Mouse (Mus musculus) myocyte (in vitro differentiated cells): ENCODE measurements around the gene Taf9. TPM values are rescaled to one million over a fixed set of nuclear protein-coding genes. Genes with fewer than 3 reads are reported as not detected.

ENCODE experiments used
- H3K27me3 ChIP-seq: one replicate; pipeline ENCODE4 v1.6.1; 2011; ENCODE audit not compliant: control insufficient read depth, insufficient read depth, insufficient read length
- H3K36me3 ChIP-seq: one replicate; pipeline ENCODE4 v1.6.1; 2011; ENCODE audit not compliant: control insufficient read depth, insufficient read depth
- H3K4me2 ChIP-seq: one replicate; pipeline ENCODE4 v1.6.1; 2011; ENCODE audit warnings: low read depth, control low read depth
- H3K4me3 ChIP-seq: one replicate; pipeline ENCODE4 v1.5.1; 2011; ENCODE audit warnings: mild to moderate bottlenecking, control low read depth, moderate library complexity
- H3K79me2 ChIP-seq: one replicate; pipeline ENCODE4 v1.6.1; 2011; ENCODE audit not compliant: control insufficient read depth, insufficient read depth
- H3ac ChIP-seq: one replicate; pipeline ENCODE4 v1.6.1; 2011; ENCODE audit not compliant: control insufficient read depth, insufficient read length
- CEBPB ChIP-seq: IDR thresholded peaks from 2 replicates; pipeline ENCODE4 v1.6.1; 2011; ENCODE audit warnings: mild to moderate bottlenecking, moderate library complexity; ENCODE audit not compliant: poor library complexity, insufficient read depth, severe bottlenecking
- E2F4 ChIP-seq: IDR thresholded peaks from one replicate; pipeline ENCODE4 v1.6.1; 2011; ENCODE audit warnings: mild to moderate bottlenecking, control low read depth, moderate library complexity; ENCODE audit not compliant: insufficient read depth
- MAX ChIP-seq: IDR thresholded peaks from one replicate; pipeline ENCODE4 v1.6.1; 2011; ENCODE audit warnings: low read depth, mild to moderate bottlenecking, control low read depth
- MYOD1 ChIP-seq, 3 experiments: IDR thresholded peaks; one replicate each; pipeline ENCODE4 v1.6.1; 2011; ENCODE audit warnings: control low read depth in 2 of 3, low read depth in 2 of 3, mild to moderate bottlenecking in 2 of 3, moderate library complexity in 1 of 3; ENCODE audit not compliant: insufficient read length in 2 of 3, control insufficient read depth in 1 of 3
- MYOG ChIP-seq, 3 experiments: IDR thresholded peaks; one replicate each; pipeline ENCODE4 v1.6.1; 2011; ENCODE audit warnings: control low read depth in 2 of 3, low read depth in 2 of 3, mild to moderate bottlenecking in 2 of 3; ENCODE audit not compliant: insufficient read length in 2 of 3, control insufficient read depth in 1 of 3, insufficient read depth in 1 of 3
- POLR2A ChIP-seq: IDR thresholded peaks from one replicate; pipeline ENCODE4 v1.6.1; 2011; ENCODE audit warnings: low read depth, mild to moderate bottlenecking, control low read depth, moderate library complexity; ENCODE audit not compliant: insufficient read length
- POLR2AphosphoS2 ChIP-seq: IDR thresholded peaks from one replicate; pipeline ENCODE4 v1.6.1; 2011; ENCODE audit warnings: low read depth, control low read depth; ENCODE audit not compliant: insufficient read length
- REST ChIP-seq: IDR thresholded peaks from one replicate; pipeline ENCODE4 v1.6.1; 2011; ENCODE audit warnings: mild to moderate bottlenecking, control low read depth, moderate library complexity; ENCODE audit not compliant: insufficient read depth, insufficient read length
- SRF ChIP-seq: IDR thresholded peaks from one replicate; pipeline ENCODE4 v1.6.1; 2011; ENCODE audit warnings: low read depth; ENCODE audit not compliant: control insufficient read depth, insufficient read length
- TCF12 ChIP-seq: IDR thresholded peaks from one replicate; pipeline ENCODE4 v1.6.1; 2011; ENCODE audit warnings: mild to moderate bottlenecking, control low read depth; ENCODE audit not compliant: poor library complexity, insufficient read depth, severe bottlenecking
- TCF3 ChIP-seq: IDR thresholded peaks from one replicate; pipeline ENCODE4 v1.6.1; 2011; ENCODE audit warnings: low read depth, control low read depth; ENCODE audit not compliant: insufficient read length
- USF1 ChIP-seq: IDR thresholded peaks from one replicate; pipeline ENCODE4 v1.6.1; 2011; ENCODE audit warnings: low read depth, mild to moderate bottlenecking, control low read depth, moderate library complexity
- polyA plus RNA-seq: library from polyadenylated mRNA; unstranded; fragments of >200 nt; fragmentation: generic; extraction: Trizol; gene quantifications from one replicate; pipeline ENCODE4 v1.2.1, GENCODE M21; 2012; ENCODE audit warnings: missing spikeins

Taf9 gene
- polyA plus RNA-seq, 1 experiment, result 5.3 TPM

DNA sequence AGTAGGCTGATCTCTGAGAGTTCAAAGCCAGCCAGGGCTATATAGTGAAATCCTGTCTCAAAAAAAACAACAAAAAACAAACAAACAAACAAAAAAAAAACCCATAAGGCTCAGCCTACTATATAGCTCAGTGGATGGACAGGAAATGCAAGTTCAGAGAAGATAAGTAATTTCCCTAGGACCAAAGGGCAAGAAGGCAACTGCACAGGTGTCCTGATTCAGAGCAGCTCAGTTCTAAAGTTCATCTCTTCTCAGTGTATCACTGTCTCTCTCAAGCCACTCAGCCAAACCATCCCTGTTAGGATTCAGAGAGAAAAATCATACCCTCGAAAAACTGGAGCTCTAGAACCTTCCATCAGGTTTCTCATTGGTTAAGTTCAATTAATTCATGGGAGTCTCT lies 45.5 kb upstream of the Taf9 start:
- no peaks in the 10 kb centered on the region for H3K27me3 ChIP-seq
- no peak for TF ChIP-seq TCF3
- no peak for TF ChIP-seq USF1
- no peak for TF ChIP-seq MAX
- TF ChIP-seq E2F4, result no peak
- no peak for TF ChIP-seq CEBPB
- no peak for TF ChIP-seq POLR2AphosphoS2
- no peak for TF ChIP-seq POLR2A
- TF ChIP-seq TCF12, result no peak
- TF ChIP-seq MYOG (IDR thresholded peaks at IDR 0.05; ENCODE audit: control insufficient read depth in 1 of 3, insufficient read depth in 1 of 3, insufficient read length in 2 of 3, low read depth in 2 of 3), result no peak
- no peak for TF ChIP-seq MYOD1 (IDR thresholded peaks at IDR 0.05; ENCODE audit: control insufficient read depth in 1 of 3, insufficient read length in 2 of 3, low read depth in 2 of 3)
- TF ChIP-seq SRF, result no peak
- no peak for TF ChIP-seq REST

DNA sequence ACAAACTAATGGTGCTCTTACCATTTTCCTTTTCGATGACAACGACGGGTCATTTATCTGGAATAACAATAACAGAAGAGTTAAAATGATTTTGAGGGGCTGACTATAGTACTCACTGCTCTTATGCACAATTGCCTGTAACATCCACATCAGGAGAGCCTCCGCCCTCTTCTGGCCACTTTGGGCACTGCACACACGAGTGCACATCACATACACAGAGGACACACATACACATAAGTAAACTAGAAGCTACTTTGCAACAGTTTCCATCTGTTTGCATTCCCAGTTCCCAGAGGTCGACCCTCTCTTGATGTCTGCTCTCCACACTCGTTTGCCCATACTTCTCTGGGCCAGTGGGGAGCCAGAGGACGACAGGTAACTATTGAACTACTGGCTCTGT lies 43.6 kb upstream of the Taf9 start:
- Histone ChIP-seq H3K79me2 (no peaks in the 10 kb centered on the region), H3K4me2 (no peak overlapping the region), H3K36me3 (no peaks in the 10 kb centered on the region), H3K27me3 (no peaks in the 10 kb centered on the region), H3K4me3 (no peak overlapping the region), H3ac (no peak overlapping the region)
- no peak for TF ChIP-seq POLR2A
- TF ChIP-seq MYOD1 (IDR thresholded peaks at IDR 0.05; ENCODE audit: control insufficient read depth in 1 of 3, insufficient read length in 2 of 3, low read depth in 2 of 3), result no peak
- no peak for TF ChIP-seq MYOG (IDR thresholded peaks at IDR 0.05; ENCODE audit: control insufficient read depth in 1 of 3, insufficient read depth in 1 of 3, insufficient read length in 2 of 3, low read depth in 2 of 3)
- no peak for TF ChIP-seq SRF

More for the DNA sequence above, 45.5 kb upstream of the Taf9 start:
- H3K79me2 ChIP-seq, result no peaks in the 10 kb centered on the region
- no peaks in the 10 kb centered on the region for H3K36me3 ChIP-seq
- no peak overlapping the region for H3K4me2 ChIP-seq
- H3K4me3 ChIP-seq, result no peak overlapping the region
- H3ac ChIP-seq, result no peak overlapping the region

DNA sequence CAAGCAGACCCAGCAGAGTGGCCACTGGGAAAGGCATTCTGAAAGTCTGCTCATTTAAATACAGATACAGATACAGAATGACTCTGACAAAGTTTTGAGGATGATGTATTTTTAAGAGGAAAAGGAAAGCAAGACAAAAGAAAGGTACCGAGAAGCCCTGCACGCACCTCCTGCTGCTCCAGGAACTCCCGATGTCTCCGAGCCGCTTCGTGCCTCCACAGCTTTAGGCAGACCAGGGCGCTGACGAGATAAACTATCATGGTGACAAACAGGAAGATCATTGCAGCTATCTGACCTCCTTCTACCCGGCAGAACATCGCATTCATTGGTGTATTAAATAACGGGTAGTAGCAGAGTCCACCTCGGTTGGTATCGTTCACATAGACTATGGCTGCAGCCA lies 40.1 kb upstream of the Taf9 start:
- Histone ChIP-seq H3K4me3 (no peak overlapping the region), H3K27me3 (no peaks in the 10 kb centered on the region), H3K36me3 (no peaks in the 10 kb centered on the region), H3ac (no peak overlapping the region), H3K4me2 (no peak overlapping the region), H3K79me2 (no peaks in the 10 kb centered on the region)
- TF ChIP-seq TCF12 (no peak), MYOG (IDR thresholded peaks at IDR 0.05; ENCODE audit: control insufficient read depth in 1 of 3, insufficient read depth in 1 of 3, insufficient read length in 2 of 3, low read depth in 2 of 3) (no peak), POLR2AphosphoS2 (no peak), MAX (no peak), MYOD1 (IDR thresholded peaks at IDR 0.05; ENCODE audit: control insufficient read depth in 1 of 3, insufficient read length in 2 of 3, low read depth in 2 of 3) (no peak), CEBPB (no peak), USF1 (no peak)

DNA sequence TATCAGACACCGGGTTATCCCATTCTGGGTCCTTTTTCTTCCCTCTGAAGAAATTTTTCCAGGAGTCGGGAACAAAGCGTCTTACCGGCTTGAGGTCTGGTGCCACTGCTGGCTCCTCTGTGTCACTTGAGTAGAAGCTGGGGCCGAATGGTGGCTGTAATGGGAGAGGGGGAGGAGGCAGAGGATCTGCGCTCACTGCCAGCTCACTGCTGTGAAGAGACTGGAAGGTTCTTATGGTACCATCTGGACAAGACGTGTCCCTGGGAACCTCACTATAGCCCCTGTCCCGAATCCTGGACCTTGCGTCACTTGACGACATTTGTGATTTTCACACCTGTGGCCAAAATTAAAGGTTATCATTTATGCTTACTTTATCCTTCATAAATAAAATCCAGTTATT lies 39.1 kb upstream of the Taf9 start:
- Histone ChIP-seq H3K79me2 (no peaks in the 10 kb centered on the region), H3K27me3 (no peaks in the 10 kb centered on the region), H3K4me3 (no peak overlapping the region), H3ac (no peak overlapping the region), H3K4me2 (no peak overlapping the region), H3K36me3 (no peaks in the 10 kb centered on the region)
- no peak for TF ChIP-seq POLR2A
- no peak for TF ChIP-seq TCF12
- no peak for TF ChIP-seq MYOG (IDR thresholded peaks at IDR 0.05; ENCODE audit: control insufficient read depth in 1 of 3, insufficient read depth in 1 of 3, insufficient read length in 2 of 3, low read depth in 2 of 3)
- TF ChIP-seq SRF, result no peak
- no peak for TF ChIP-seq MYOD1 (IDR thresholded peaks at IDR 0.05; ENCODE audit: control insufficient read depth in 1 of 3, insufficient read length in 2 of 3, low read depth in 2 of 3)
- no peak for TF ChIP-seq MAX
- TF ChIP-seq POLR2AphosphoS2, result no peak
- TF ChIP-seq TCF3, result no peak
- TF ChIP-seq E2F4, result no peak
- TF ChIP-seq CEBPB, result no peak
- no peak for TF ChIP-seq USF1
- no peak for TF ChIP-seq REST

DNA sequence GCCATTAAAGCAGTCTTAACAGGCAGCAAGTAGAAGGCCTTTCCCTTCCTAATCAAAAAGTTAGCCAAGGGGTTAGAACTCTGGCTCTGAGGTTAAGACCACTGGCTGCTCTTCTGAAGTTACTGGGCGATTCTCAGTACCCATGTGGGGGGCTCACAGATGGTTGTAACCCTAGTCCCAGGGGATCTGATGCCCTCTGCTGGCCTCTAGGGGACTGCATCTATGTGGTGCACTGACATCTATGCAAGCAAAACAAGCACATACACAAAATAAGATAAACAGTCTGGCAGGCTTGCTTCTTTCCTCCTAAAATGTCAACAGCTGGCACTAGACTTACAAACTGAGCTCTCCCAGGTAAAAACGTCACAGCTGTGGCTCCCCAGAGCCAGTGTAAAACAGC lies 38.5 kb upstream of the Taf9 start:
- no peak overlapping the region for H3K4me2 ChIP-seq

More for the DNA sequence above, 38.5 kb upstream of the Taf9 start:
- Histone ChIP-seq H3K4me3 (no peak overlapping the region), H3K27me3 (no peaks in the 10 kb centered on the region), H3ac (no peak overlapping the region), H3K36me3 (no peaks in the 10 kb centered on the region), H3K79me2 (no peaks in the 10 kb centered on the region)
- TF ChIP-seq REST (no peak), POLR2A (no peak), POLR2AphosphoS2 (no peak), USF1 (no peak), SRF (no peak)
